Mouse (Mus musculus) lung, embryonic 16.5 days (tissue): ENCODE measurements around the gene D430041D05Rik. TPM values are rescaled to one million over a fixed set of nuclear protein-coding genes. Genes with fewer than 3 reads are reported as not detected.

Experiments
- ATAC-seq: fragments of 200-750 bp; cut with Nextera tagmentation; 2 replicates; pipeline ENCODE4 v1.8.0; 2017; ENCODE audit warnings: low read depth, mild to moderate bottlenecking, moderate library complexity
- H3K27ac ChIP-seq: fragments of 300-500 bp; sonication (generic); 2 replicates; pipeline ENCODE4 v1.5.1; 2014; ENCODE audit warnings: mild to moderate bottlenecking, control low read depth, low read length
- H3K27me3 ChIP-seq: fragments of 300-500 bp; sonication (generic); 2 replicates; pipeline ENCODE4 v1.6.1; 2014; ENCODE audit warnings: low read depth, low read length, mixed read lengths; ENCODE audit not compliant: control insufficient read depth, insufficient read depth
- H3K36me3 ChIP-seq: fragments of 300-500 bp; sonication (generic); 2 replicates; pipeline ENCODE4 v1.6.1; 2014; ENCODE audit warnings: low read length; ENCODE audit not compliant: control insufficient read depth, insufficient read depth
- H3K4me1 ChIP-seq: fragments of 300-500 bp; sonication (generic); replicated peaks from 2 replicates; pipeline ENCODE4 v1.6.1; 2014; ENCODE audit warnings: low read length, mixed read lengths; ENCODE audit not compliant: control insufficient read depth, insufficient read depth
- H3K4me2 ChIP-seq: fragments of 300-500 bp; sonication (generic); 2 replicates; pipeline ENCODE4 v1.6.1; 2014; ENCODE audit warnings: low read depth, low read length, control low read depth
- H3K4me3 ChIP-seq: fragments of 300-500 bp; sonication (generic); 2 replicates; pipeline ENCODE4 v1.5.1; 2014; ENCODE audit warnings: mild to moderate bottlenecking, low read length, control low read depth
- H3K9ac ChIP-seq: fragments of 300-500 bp; sonication (generic); 2 replicates; pipeline ENCODE4 v1.6.1; 2014; ENCODE audit warnings: low read length, control low read depth
- H3K9me3 ChIP-seq: fragments of 300-500 bp; sonication (generic); 2 replicates; pipeline ENCODE4 v1.6.1; 2016; ENCODE audit warnings: low read length; ENCODE audit not compliant: control insufficient read depth
- WGBS: fragments of 180-500 bp; shearing (Covaris S2); extraction: QIAGEN DNeasy Blood & Tissue Kit; methylation state at CpG from one replicate; pipeline ENCODE4 v1.1.7; 2014; 5-methylcytosine and 5-hydroxymethylcytosine counted together
- polyA plus RNA-seq: library from polyadenylated mRNA; unstranded; fragments of >200 nt; fragmentation: Nextera tagmentation; extraction: Ambion mirVana; gene quantifications from 2 replicates; pipeline ENCODE4 v1.2.1, GENCODE M21; 2015

Gene D430041D05Rik
- polyA plus RNA-seq, 1 experiment from 2014 or later = 0.70 TPM

DNA sequence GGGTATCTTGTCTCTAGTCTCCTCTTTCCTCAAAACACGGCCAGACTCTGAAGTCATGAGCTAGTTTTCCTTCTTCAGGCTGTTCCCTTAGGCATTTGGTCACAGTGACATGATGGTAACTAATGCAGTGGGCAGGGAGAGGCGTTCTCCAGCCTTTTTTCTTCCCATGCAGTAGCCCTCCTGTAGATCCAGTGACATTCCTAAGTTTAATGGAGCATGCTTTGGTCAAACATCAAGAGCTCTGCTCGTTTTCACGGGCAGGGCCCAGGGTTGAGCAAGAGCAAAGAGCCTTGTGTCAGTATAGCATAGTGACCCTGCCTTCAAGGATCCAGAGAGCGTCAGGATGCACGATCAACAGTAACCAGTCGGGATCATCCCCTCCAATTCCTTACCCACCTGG is 247.4 kb downstream of the D430041D05Rik start:
- no peaks in the 10 kb centered on the region for H3K36me3 ChIP-seq
- H3K9me3 ChIP-seq = no peaks in the 10 kb centered on the region
- WGBS = 77% methylated on average over 7 of the region's 7 CpGs
- no peaks in the 10 kb centered on the region for H3K4me1 ChIP-seq
- H3K4me2 ChIP-seq = no peak overlapping the region
- ATAC-seq = no peak
- H3K4me3 ChIP-seq = no peak overlapping the region
- no peaks in the 10 kb centered on the region for H3K27me3 ChIP-seq
- no peak overlapping the region for H3K27ac ChIP-seq
- no peak overlapping the region for H3K9ac ChIP-seq

DNA sequence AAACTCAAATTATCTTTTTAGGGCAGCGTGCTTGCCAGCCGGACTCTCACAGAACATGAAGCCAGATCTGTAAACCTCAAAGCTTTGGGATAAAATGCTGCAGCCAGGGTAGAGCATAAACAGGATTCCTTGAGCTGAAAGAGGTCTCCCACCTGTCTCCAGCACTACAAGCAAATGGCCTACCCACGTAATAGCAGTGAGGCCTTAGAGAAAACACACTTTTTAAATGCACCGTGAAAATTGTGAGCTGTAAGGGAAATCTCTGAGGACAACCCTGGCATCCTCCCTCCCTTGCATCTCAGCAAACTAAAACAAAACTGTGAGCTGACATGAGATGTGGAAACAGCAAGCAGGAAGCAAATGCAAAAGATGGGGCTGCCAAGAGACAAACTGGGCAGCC is 253.0 kb downstream of the D430041D05Rik start:
- no peak overlapping the region for H3K4me2 ChIP-seq
- no peak overlapping the region for H3K27ac ChIP-seq
- no peak for ATAC-seq
- WGBS = 65% methylated on average over 4 of the region's 4 CpGs
- no peak overlapping the region for H3K9ac ChIP-seq
- H3K27me3 ChIP-seq = no peaks in the 10 kb centered on the region
- H3K9me3 ChIP-seq = no peaks in the 10 kb centered on the region
- no peaks in the 10 kb centered on the region for H3K36me3 ChIP-seq
- H3K4me3 ChIP-seq = no peak overlapping the region
- no peaks in the 10 kb centered on the region for H3K4me1 ChIP-seq

DNA sequence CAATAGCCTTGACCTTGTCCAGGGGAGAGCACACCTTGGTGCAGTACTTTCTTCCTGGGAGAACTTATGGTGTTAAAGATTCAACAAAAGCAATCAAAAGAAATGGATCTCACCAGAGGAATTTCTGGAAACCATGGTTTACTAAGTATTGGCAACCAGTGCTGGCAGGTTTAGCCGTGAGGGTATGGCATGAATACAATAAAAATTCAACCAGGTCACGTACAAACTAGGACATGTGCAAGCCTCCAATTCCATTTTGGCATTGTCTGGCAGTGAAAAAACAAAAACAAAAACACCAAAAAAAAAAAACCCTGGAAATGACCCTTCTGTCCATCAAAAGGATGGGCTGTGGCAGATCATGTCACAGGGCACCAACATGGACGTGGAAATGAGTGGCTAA is 256.9 kb downstream of the D430041D05Rik start:
- no peak for ATAC-seq
- no peaks in the 10 kb centered on the region for H3K9me3 ChIP-seq
- no peak overlapping the region for H3K27ac ChIP-seq
- H3K36me3 ChIP-seq = no peaks in the 10 kb centered on the region
- no peaks in the 10 kb centered on the region for H3K27me3 ChIP-seq
- H3K4me2 ChIP-seq = no peak overlapping the region
- no peak overlapping the region for H3K9ac ChIP-seq
- no peak overlapping the region for H3K4me3 ChIP-seq
- WGBS = 77% methylated on average over 3 of the region's 3 CpGs
- no peaks in the 10 kb centered on the region for H3K4me1 ChIP-seq

DNA sequence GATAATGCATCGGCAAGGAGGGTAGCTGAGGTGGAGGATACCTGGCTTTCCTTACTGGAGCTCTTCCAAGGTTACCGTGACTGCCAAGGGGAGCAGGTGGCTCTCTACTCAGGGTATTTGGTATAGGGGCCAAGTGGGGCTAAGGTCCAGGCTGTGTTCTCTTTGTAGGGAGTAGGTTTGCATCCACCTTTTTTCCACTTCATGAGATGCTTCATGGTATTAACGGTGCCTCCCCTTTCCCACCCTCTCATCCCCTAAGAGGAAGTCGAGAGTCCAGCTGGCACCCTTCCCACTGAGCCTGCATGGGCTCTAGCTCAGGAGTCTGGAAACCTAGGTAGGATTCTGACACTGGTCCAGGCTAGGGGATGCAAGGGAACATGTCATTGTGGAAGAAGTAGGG is 257.5 kb downstream of the D430041D05Rik start:
- H3K9me3 ChIP-seq = no peaks in the 10 kb centered on the region
- H3K9ac ChIP-seq = no peak overlapping the region
- 73% methylated on average over 4 of the region's 4 CpGs for WGBS
- ATAC-seq = no peak
- H3K4me3 ChIP-seq = no peak overlapping the region
- no peaks in the 10 kb centered on the region for H3K36me3 ChIP-seq
- no peak overlapping the region for H3K27ac ChIP-seq
- H3K4me1 ChIP-seq = no peaks in the 10 kb centered on the region
- no peaks in the 10 kb centered on the region for H3K27me3 ChIP-seq
- no peak overlapping the region for H3K4me2 ChIP-seq

DNA sequence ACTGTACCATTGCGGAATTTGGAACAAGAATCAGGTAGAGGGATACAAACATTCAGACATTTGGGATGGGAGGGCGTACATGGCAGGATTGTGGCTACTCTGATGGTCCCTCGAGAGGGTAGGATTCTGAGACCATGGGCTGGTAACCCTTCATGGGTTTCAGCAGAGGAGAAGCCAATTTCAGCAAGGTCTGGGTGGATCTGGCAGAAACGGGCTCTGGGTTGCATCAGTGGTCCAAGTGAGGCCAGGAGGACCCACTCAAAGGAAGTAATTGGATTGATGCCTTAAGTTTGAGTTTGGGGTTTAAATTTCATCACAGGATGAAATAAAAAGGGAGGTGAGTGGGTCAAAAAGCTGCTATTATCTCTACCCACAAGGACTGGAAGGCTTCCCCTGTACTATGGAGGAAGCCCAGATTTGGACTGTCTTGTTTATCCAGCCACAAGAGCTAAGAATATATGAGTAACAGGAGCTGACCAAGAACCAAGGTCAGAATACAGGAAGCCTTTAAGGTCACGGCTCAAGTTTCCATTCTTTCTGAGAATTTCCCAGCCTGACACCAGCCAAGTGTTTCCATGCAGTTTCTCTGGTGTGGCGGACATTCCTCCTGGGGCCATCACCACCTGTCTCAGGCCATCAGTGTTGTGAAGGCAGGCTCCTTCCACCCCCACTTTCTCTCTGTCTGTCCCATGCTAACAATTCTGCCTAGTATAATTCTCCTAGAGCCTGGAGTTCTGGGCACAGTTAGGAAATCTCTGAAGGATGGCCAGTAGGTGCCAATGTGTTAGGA is 260.0 kb downstream of the D430041D05Rik start:
- no peak for ATAC-seq
- no peaks in the 10 kb centered on the region for H3K36me3 ChIP-seq
- WGBS = 80% methylated on average over 6 of the region's 6 CpGs
- H3K4me1 ChIP-seq = no peaks in the 10 kb centered on the region
- no peak overlapping the region for H3K9ac ChIP-seq
- H3K27me3 ChIP-seq = no peaks in the 10 kb centered on the region
- H3K4me2 ChIP-seq = no peak overlapping the region
- H3K27ac ChIP-seq = no peak overlapping the region
- no peak overlapping the region for H3K4me3 ChIP-seq
- no peaks in the 10 kb centered on the region for H3K9me3 ChIP-seq

DNA sequence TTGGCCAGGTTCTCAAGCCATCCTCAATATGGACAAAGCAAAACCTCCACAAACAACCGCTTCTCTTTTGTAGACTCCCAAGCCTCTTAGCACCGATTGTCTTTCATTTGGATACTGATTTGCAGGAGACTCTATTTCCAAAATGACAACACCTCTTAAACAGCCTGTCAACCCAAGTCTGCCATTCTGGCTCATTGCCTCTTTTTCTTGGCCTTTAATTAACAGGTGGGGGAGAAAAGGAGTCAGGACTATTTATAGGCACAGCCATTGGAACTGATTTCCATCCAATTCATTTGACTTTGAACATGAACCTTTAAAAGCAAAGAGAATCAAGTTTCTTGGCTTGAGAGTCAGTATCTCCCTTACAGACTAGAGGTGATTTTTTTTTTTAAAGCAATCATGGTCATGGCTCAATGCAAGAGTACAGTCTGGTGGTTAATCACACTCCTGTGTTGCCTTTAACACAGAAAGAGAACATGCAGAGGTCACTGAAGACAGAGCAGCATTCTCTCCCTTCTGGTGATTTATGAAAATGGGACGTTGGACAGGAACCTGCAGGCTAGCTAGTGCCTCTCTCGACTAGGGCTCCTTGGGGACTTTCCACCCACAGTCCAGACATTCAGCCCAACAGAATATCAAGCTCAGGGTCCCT is 262.8 kb downstream of the D430041D05Rik start:
- H3K27ac ChIP-seq = no peak overlapping the region
- no peaks in the 10 kb centered on the region for H3K36me3 ChIP-seq
- H3K9ac ChIP-seq = no peak overlapping the region
- H3K4me1 ChIP-seq = no peaks in the 10 kb centered on the region
- no peaks in the 10 kb centered on the region for H3K27me3 ChIP-seq
- H3K4me2 ChIP-seq = no peak overlapping the region
- H3K9me3 ChIP-seq = no peaks in the 10 kb centered on the region
- WGBS = 66% methylated on average over 4 of the region's 4 CpGs
- no peak for ATAC-seq
- no peak overlapping the region for H3K4me3 ChIP-seq

DNA sequence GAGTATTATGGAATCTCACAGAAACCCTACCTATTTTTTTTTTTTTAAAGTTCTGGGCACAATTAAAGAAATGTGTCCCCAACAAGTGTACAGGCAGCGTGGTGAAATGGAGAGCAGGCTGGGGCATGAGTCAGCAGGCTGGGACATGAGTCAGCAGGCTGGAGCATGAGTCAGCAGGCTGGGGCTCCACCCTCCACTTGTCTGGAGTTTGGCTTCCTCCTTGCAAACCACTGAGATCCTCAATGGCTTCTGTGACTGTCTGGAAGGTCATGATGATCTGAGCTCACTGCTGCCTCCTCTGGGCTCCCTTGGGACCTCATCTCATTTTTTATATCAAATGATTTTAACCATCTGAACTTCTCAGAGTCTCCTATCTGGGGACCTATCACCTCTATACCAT is 264.8 kb downstream of the D430041D05Rik start:
- Histone ChIP-seq H3K9me3 (no peaks in the 10 kb centered on the region), H3K4me3 (no peak overlapping the region), H3K27me3 (no peaks in the 10 kb centered on the region), H3K36me3 (no peaks in the 10 kb centered on the region), H3K4me1 (no peaks in the 10 kb centered on the region), H3K27ac (no peak overlapping the region), H3K4me2 (no peak overlapping the region), H3K9ac (no peak overlapping the region)
- no peak for ATAC-seq
- 74% methylated on average over 1 of the region's 1 CpGs for WGBS

DNA sequence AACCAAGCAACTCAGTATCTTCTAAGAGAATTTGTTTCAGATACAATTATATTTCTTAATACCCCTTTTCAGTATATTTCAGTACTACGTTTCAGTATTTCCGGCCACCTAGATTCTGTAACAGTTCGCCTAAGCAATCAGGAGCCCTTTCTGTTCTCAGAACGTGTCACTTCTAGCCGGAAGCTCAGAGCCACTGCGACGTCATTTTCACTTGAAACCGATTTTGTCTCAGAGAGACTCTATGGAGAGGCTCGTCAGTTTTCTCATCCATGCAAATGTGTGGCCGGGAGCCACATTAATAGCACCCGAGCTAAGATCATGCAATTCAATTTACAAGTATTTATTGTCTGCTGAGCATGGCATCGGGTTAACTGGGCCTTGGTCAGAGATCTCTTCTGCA is 266.8 kb downstream of the D430041D05Rik start:
- 85% methylated on average over 12 of the region's 12 CpGs for WGBS

DNA sequence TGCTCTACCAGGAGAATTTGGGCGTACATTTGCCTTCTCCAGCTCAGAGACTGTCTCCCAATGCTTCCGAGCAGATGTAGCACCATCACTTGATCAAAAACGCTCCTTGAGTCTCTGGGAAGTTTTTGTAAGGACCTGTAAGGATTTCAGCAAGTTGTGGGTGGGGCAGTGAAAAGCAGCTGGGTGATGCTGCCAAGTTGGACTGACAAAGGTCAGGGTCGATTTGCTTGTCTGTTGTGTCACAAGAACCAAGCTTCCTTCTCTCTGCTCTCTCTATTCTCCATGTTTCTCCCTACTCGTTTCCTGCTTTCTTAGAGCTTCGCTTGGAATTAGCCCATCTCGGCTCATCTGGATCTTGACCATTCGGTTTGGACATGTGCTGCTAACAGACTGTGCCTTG is 268.7 kb downstream of the D430041D05Rik start:
- ATAC-seq = no peak
- Histone ChIP-seq H3K4me3 (no peak overlapping the region), H3K27ac (no peak overlapping the region), H3K9ac (no peak overlapping the region), H3K4me1 (no peaks in the 10 kb centered on the region), H3K27me3 (no peaks in the 10 kb centered on the region), H3K36me3 (no peaks in the 10 kb centered on the region), H3K9me3 (no peaks in the 10 kb centered on the region; the same call in 1 of the 2 replicates), H3K4me2 (no peak overlapping the region)
- 84% methylated on average over 8 of the region's 8 CpGs for WGBS

More for the DNA sequence above, 266.8 kb downstream of the D430041D05Rik start:
- H3K27me3 ChIP-seq = no peaks in the 10 kb centered on the region
- no peaks in the 10 kb centered on the region for H3K36me3 ChIP-seq
- H3K9ac ChIP-seq = no peak overlapping the region
- H3K4me3 ChIP-seq = no peak overlapping the region
- no peak for ATAC-seq
- H3K9me3 ChIP-seq = no peaks in the 10 kb centered on the region
- no peaks in the 10 kb centered on the region for H3K4me1 ChIP-seq
- no peak overlapping the region for H3K27ac ChIP-seq
- no peak overlapping the region for H3K4me2 ChIP-seq
